Mouse (Mus musculus) ovary, adult 10 weeks (tissue): ENCODE data around the gene Tars. TPM values are rescaled to one million over a fixed set of nuclear protein-coding genes. Genes with fewer than 3 reads are reported as not detected.

Experiments used
- polyA plus RNA-seq: library from polyadenylated mRNA; stranded (reverse); fragments of 350-450 nt; fragmentation: Illumina TruSeq; extraction: RNeasy Lipid Tissue Mini Kit (QIAGEN cat#74804); gene quantifications from one replicate; pipeline ENCODE4 v1.2.3, GENCODE M21; 2014

The Tars gene
- 61.7 TPM for polyA plus RNA-seq

GRCm38 (mm10) chr15:11399356-11400067 is at the start of gene Tars:
TSS of gene Tars (minus strand) at chr15:11399665.

